Mouse (Mus musculus) kidney, postnatal 0 days (tissue): Measurements from ENCODE around the gene Edar. TPM values are rescaled to one million over a fixed set of nuclear protein-coding genes. Genes with fewer than 3 reads are reported as not detected.

Experiments
- ATAC-seq: fragments of 200-750 bp; cut with Nextera tagmentation; replicated peaks from 2 replicates; pipeline ENCODE4 v1.8.0; 2017; ENCODE audit warnings: low read depth, moderate number of reproducible peaks, moderate TSS enrichment, moderate library complexity; ENCODE audit not compliant: low FRiP score
- DNase-seq: peaks from one replicate; pipeline ENCODE4 v3.0.0-alpha.2; 2016; ENCODE audit warnings: low spot score
- H3K27ac ChIP-seq: fragments of 300-500 bp; sonication (generic); 2 replicates; pipeline ENCODE4 v1.5.1; 2014; ENCODE audit warnings: mild to moderate bottlenecking
- H3K27me3 ChIP-seq: fragments of 300-500 bp; sonication (generic); 2 replicates; pipeline ENCODE4 v1.6.1; 2014; ENCODE audit warnings: low read length, mixed read lengths; ENCODE audit not compliant: insufficient read depth
- H3K36me3 ChIP-seq: fragments of 300-500 bp; sonication (generic); 2 replicates; pipeline ENCODE4 v1.6.1; 2014; ENCODE audit warnings: low read length, mixed read lengths; ENCODE audit not compliant: insufficient read depth
- H3K4me1 ChIP-seq: fragments of 300-500 bp; sonication (generic); replicated peaks from 2 replicates; pipeline ENCODE4 v1.6.1; 2014; ENCODE audit warnings: antibody characterized with exemption, low read length, mixed read lengths; ENCODE audit not compliant: insufficient read depth
- H3K4me2 ChIP-seq: fragments of 300-500 bp; sonication (generic); 2 replicates; pipeline ENCODE4 v1.6.1; 2014; ENCODE audit warnings: mild to moderate bottlenecking, low read length, moderate library complexity, mixed read lengths
- H3K4me3 ChIP-seq: fragments of 300-500 bp; sonication (generic); replicated peaks from 2 replicates; pipeline ENCODE4 v1.5.1; 2014; ENCODE audit warnings: low read depth, low read length
- H3K9ac ChIP-seq: fragments of 300-500 bp; sonication (generic); 2 replicates; pipeline ENCODE4 v1.6.1; 2014; ENCODE audit warnings: low read depth, low read length
- H3K9me3 ChIP-seq: fragments of 300-500 bp; sonication (generic); replicated peaks from 2 replicates; pipeline ENCODE4 v1.6.1; 2016; ENCODE audit warnings: low read length, inconsistent platforms, mixed read lengths
- CTCF ChIP-seq: IDR thresholded peaks from 2 replicates; pipeline ENCODE4 v1.5.1; 2016; ENCODE audit warnings: antibody characterized with exemption, low read depth, mild to moderate bottlenecking, moderate library complexity
- WGBS: fragments of 180-500 bp; shearing (Covaris S2); extraction: QIAGEN DNeasy Blood & Tissue Kit; methylation state at CpG from one replicate; pipeline ENCODE4 v1.1.7; 2014; 5-methylcytosine and 5-hydroxymethylcytosine counted together
- polyA plus RNA-seq: library from polyadenylated mRNA; unstranded; fragments of >200 nt; fragmentation: Nextera tagmentation; extraction: Ambion mirVana; gene quantifications from 2 replicates; pipeline ENCODE4 v1.2.1, GENCODE M21; 2015

Gene Edar
- polyA plus RNA-seq, 1 experiment from 2014 or later, result 0.51 TPM

- H3K4me2 ChIP-seq, result no peak overlapping the region
- H3K9me3 ChIP-seq, result no peaks in the 10 kb centered on the region
- H3K4me1 ChIP-seq, result 0 out of 2 replicates have a peak, but pooled peaks cover 3% of the 10 kb centered on the region
- no peak overlapping the region for H3K9ac ChIP-seq
- 16% methylated on average over 5 of the region's 5 CpGs for WGBS
- no peak for ATAC-seq
- no peak overlapping the region for H3K27ac ChIP-seq
- TF ChIP-seq CTCF, result no peak
- no peak overlapping the region for H3K4me3 ChIP-seq
- H3K27me3 ChIP-seq, result no peaks in the 10 kb centered on the region
- H3K36me3 ChIP-seq, result no peaks in the 10 kb centered on the region
- no peak for DNase-seq
Measured at GRCm38 (mm10) chr10:58600983-58601382, 74.5 kb downstream of the Edar start.

- Histone ChIP-seq H3K27me3 (no peaks in the 10 kb centered on the region), H3K9me3 (no peaks in the 10 kb centered on the region), H3K36me3 (no peaks in the 10 kb centered on the region), H3K4me2 (no peak overlapping the region), H3K27ac (no peak overlapping the region), H3K9ac (no peak overlapping the region), H3K4me1 (0 out of 2 replicates have a peak, but pooled peaks cover 3% of the 10 kb centered on the region), H3K4me3 (no peak overlapping the region)
- DNase-seq (no peak), ATAC-seq (no peak)
- TF ChIP-seq CTCF, result no peak
- WGBS, result 90% methylated on average over 5 of the region's 5 CpGs
Measured at GRCm38 (mm10) chr10:58600151-58600550, 75.3 kb downstream of the Edar start.

- Histone ChIP-seq H3K4me3 (no peak overlapping the region), H3K27me3 (no peaks in the 10 kb centered on the region), H3K9me3 (no peaks in the 10 kb centered on the region), H3K36me3 (no peaks in the 10 kb centered on the region), H3K4me1 (no peaks in the 10 kb centered on the region), H3K27ac (no peak overlapping the region), H3K4me2 (no peak overlapping the region), H3K9ac (no peak overlapping the region)
- DNase-seq (no peak), ATAC-seq (no peak)
- TF ChIP-seq CTCF, result no peak
- 73% methylated on average over 5 of the region's 5 CpGs for WGBS
Measured at GRCm38 (mm10) chr10:58595821-58596220, 79.6 kb downstream of the Edar start.

GRCm38 (mm10) chr10:58595197-58595596 is 80.3 kb downstream of the Edar start:
- 93% methylated on average over 3 of the region's 3 CpGs for whole genome bisulfite sequencing
- no peaks in the 10 kb centered on the region for H3K27me3 ChIP-seq
- no peak overlapping the region for H3K4me3 ChIP-seq
- no peak for TF ChIP-seq CTCF
- H3K27ac ChIP-seq, result no peak overlapping the region
- DNase-seq, result no peak
- H3K36me3 ChIP-seq, result no peaks in the 10 kb centered on the region
- H3K9ac ChIP-seq, result no peak overlapping the region
- ATAC-seq, result no peak
- no peaks in the 10 kb centered on the region for H3K4me1 ChIP-seq
- no peaks in the 10 kb centered on the region for H3K9me3 ChIP-seq
- no peak overlapping the region for H3K4me2 ChIP-seq

GRCm38 (mm10) chr10:58594486-58594885 is 81.0 kb downstream of the Edar start:
- no peak for TF ChIP-seq CTCF
- Histone ChIP-seq H3K9ac (no peak overlapping the region), H3K9me3 (no peaks in the 10 kb centered on the region), H3K4me1 (no peaks in the 10 kb centered on the region), H3K27ac (no peak overlapping the region; the same call in 1 of the 2 replicates), H3K36me3 (no peaks in the 10 kb centered on the region), H3K27me3 (no peaks in the 10 kb centered on the region), H3K4me3 (no peak overlapping the region), H3K4me2 (no peak overlapping the region)
- DNase-seq, result no peak
- 77% methylated on average over 3 of the region's 3 CpGs for WGBS
- ATAC-seq, result no peak

GRCm38 (mm10) chr10:58585427-58586223 is 89.8 kb downstream of the Edar start:
- Histone ChIP-seq H3K36me3 (no peaks in the 10 kb centered on the region), H3K27me3 (no peaks in the 10 kb centered on the region), H3K27ac (no peak overlapping the region), H3K4me2 (no peak overlapping the region), H3K9ac (no peak overlapping the region), H3K9me3 (no peaks in the 10 kb centered on the region), H3K4me1 (no peaks in the 10 kb centered on the region), H3K4me3 (no peak overlapping the region)
- 53% methylated on average over 5 of the region's 5 CpGs for WGBS
- TF ChIP-seq CTCF, result no peak
- ATAC-seq, result no peak
- peak; percentile 73 for DNase-seq
